Mouse (Mus musculus): ENCODE measurements around the gene Szrd1. TPM values are rescaled to one million over a fixed set of nuclear protein-coding genes. Genes with fewer than 3 reads are reported as not detected.

The Szrd1 gene
- polyA plus RNA-seq, 1 experiment, result 126 TPM

GRCm38 (mm10) chr4:141076761-141077506 lies 62.6 kb downstream of the Szrd1 start:
- H3K4me3 ChIP-seq (ENCODE audit: insufficient read depth, low read length), result peak overlapping the region; percentile 86
- H3K4me1 ChIP-seq (ENCODE audit: control insufficient read depth, insufficient read depth, low read length), result peaks cover 7% of the 10 kb centered on the region; the same call in 1 of the 2 replicates
- TF ChIP-seq CTCF (IDR thresholded peaks at IDR 0.05; ENCODE audit: borderline replicate concordance, insufficient read depth, low read length) (no peak), POLR2A (IDR thresholded peaks at IDR 0.05; ENCODE audit: low read depth, low read length) (no peak)
- no peak overlapping the region for H3K27ac ChIP-seq (ENCODE audit: insufficient read depth, low read length)

- TF ChIP-seq CTCF (IDR thresholded peaks at IDR 0.05; ENCODE audit: borderline replicate concordance, insufficient read depth, low read length) (no peak), POLR2A (IDR thresholded peaks at IDR 0.05; ENCODE audit: low read depth, low read length) (no peak)
- H3K27ac ChIP-seq (ENCODE audit: insufficient read depth, low read length), result 0 out of 2 replicates have a peak overlapping the region, but pooled peaks have one; percentile 14
These were observed 65.5 kb downstream of the Szrd1 start for GRCm38 (mm10) chr4:141074109-141074508.

GRCm38 (mm10) chr4:141073661-141074060 lies 65.9 kb downstream of the Szrd1 start:
- Histone ChIP-seq H3K27ac (ENCODE audit: insufficient read depth, low read length) (0 out of 2 replicates have a peak overlapping the region, but pooled peaks have one; percentile 14), H3K4me3 (ENCODE audit: insufficient read depth, low read length) (no peak overlapping the region), H3K4me1 (ENCODE audit: control insufficient read depth, insufficient read depth, low read length) (peaks cover 7% of the 10 kb centered on the region; the same call in 1 of the 2 replicates)
- TF ChIP-seq POLR2A (IDR thresholded peaks at IDR 0.05; ENCODE audit: low read depth, low read length) (no peak), CTCF (IDR thresholded peaks at IDR 0.05; ENCODE audit: borderline replicate concordance, insufficient read depth, low read length) (no peak)

More at GRCm38 (mm10) chr4:141074109-141074508, 65.5 kb downstream of the Szrd1 start:
- H3K4me3 ChIP-seq (ENCODE audit: insufficient read depth, low read length), result no peak overlapping the region
- peaks cover 7% of the 10 kb centered on the region; the same call in 1 of the 2 replicates for H3K4me1 ChIP-seq (ENCODE audit: control insufficient read depth, insufficient read depth, low read length)

GRCm38 (mm10) chr4:141072502-141072901 lies 67.1 kb downstream of the Szrd1 start:
- peaks cover 7% of the 10 kb centered on the region; the same call in 1 of the 2 replicates for H3K4me1 ChIP-seq (ENCODE audit: control insufficient read depth, insufficient read depth, low read length)
- TF ChIP-seq POLR2A (IDR thresholded peaks at IDR 0.05; ENCODE audit: low read depth, low read length) (no peak), CTCF (IDR thresholded peaks at IDR 0.05; ENCODE audit: borderline replicate concordance, insufficient read depth, low read length) (no peak)
- no peak overlapping the region for H3K27ac ChIP-seq (ENCODE audit: insufficient read depth, low read length)
- H3K4me3 ChIP-seq (ENCODE audit: insufficient read depth, low read length), result no peak overlapping the region

GRCm38 (mm10) chr4:141069731-141070130 lies 69.8 kb downstream of the Szrd1 start:
- H3K4me3 ChIP-seq (ENCODE audit: insufficient read depth, low read length), result no peak overlapping the region
- TF ChIP-seq CTCF (IDR thresholded peaks at IDR 0.05; ENCODE audit: borderline replicate concordance, insufficient read depth, low read length), result peak; percentile 79; the same call in 1 of the 2 replicates
- TF ChIP-seq POLR2A (IDR thresholded peaks at IDR 0.05; ENCODE audit: low read depth, low read length), result no peak
- peaks cover 2% of the 10 kb centered on the region; the same call in 1 of the 2 replicates for H3K4me1 ChIP-seq (ENCODE audit: control insufficient read depth, insufficient read depth, low read length)
- no peak overlapping the region for H3K27ac ChIP-seq (ENCODE audit: insufficient read depth, low read length)

- no peak overlapping the region for H3K27ac ChIP-seq (ENCODE audit: insufficient read depth, low read length)
- H3K4me3 ChIP-seq (ENCODE audit: insufficient read depth, low read length), result no peak overlapping the region
- no peak for TF ChIP-seq POLR2A (IDR thresholded peaks at IDR 0.05; ENCODE audit: low read depth, low read length)
- TF ChIP-seq CTCF (IDR thresholded peaks at IDR 0.05; ENCODE audit: borderline replicate concordance, insufficient read depth, low read length), result no peak
- H3K4me1 ChIP-seq (ENCODE audit: control insufficient read depth, insufficient read depth, low read length), result peaks cover 2% of the 10 kb centered on the region; the same call in 1 of the 2 replicates
These were observed 70.9 kb downstream of the Szrd1 start for GRCm38 (mm10) chr4:141068655-141069054.

- Histone ChIP-seq H3K27ac (ENCODE audit: insufficient read depth, low read length) (no peak overlapping the region), H3K4me1 (ENCODE audit: control insufficient read depth, insufficient read depth, low read length) (no peaks in the 10 kb centered on the region), H3K4me3 (ENCODE audit: insufficient read depth, low read length) (no peak overlapping the region)
- no peak for TF ChIP-seq POLR2A (IDR thresholded peaks at IDR 0.05; ENCODE audit: low read depth, low read length)
- no peak for TF ChIP-seq CTCF (IDR thresholded peaks at IDR 0.05; ENCODE audit: borderline replicate concordance, insufficient read depth, low read length)
These were observed 72.0 kb downstream of the Szrd1 start for GRCm38 (mm10) chr4:141067516-141068046.

- no peaks in the 10 kb centered on the region for H3K4me1 ChIP-seq (ENCODE audit: control insufficient read depth, insufficient read depth, low read length)
- H3K4me3 ChIP-seq (ENCODE audit: insufficient read depth, low read length), result no peak overlapping the region
- TF ChIP-seq POLR2A (IDR thresholded peaks at IDR 0.05; ENCODE audit: low read depth, low read length) (no peak), CTCF (IDR thresholded peaks at IDR 0.05; ENCODE audit: borderline replicate concordance, insufficient read depth, low read length) (no peak)
- no peak overlapping the region for H3K27ac ChIP-seq (ENCODE audit: insufficient read depth, low read length)
These were observed 72.7 kb downstream of the Szrd1 start for GRCm38 (mm10) chr4:141066709-141067515.

- peak; percentile 99 for TF ChIP-seq CTCF (IDR thresholded peaks at IDR 0.05; ENCODE audit: borderline replicate concordance, insufficient read depth, low read length)
- no peak for TF ChIP-seq POLR2A (IDR thresholded peaks at IDR 0.05; ENCODE audit: low read depth, low read length)
- Histone ChIP-seq H3K4me1 (ENCODE audit: control insufficient read depth, insufficient read depth, low read length) (no peaks in the 10 kb centered on the region), H3K27ac (ENCODE audit: insufficient read depth, low read length) (no peak overlapping the region), H3K4me3 (ENCODE audit: insufficient read depth, low read length) (no peak overlapping the region)
These were observed 74.5 kb downstream of the Szrd1 start for GRCm38 (mm10) chr4:141065123-141065522.

Measured in embryonic fibroblast, embryonic 13.5 days (primary cell).